Mouse (Mus musculus) hematopoietic multipotent progenitor cell, adult 10-12 weeks (in vitro differentiated cells): ENCODE measurements around the gene Stard3nl. TPM values are rescaled to one million over a fixed set of nuclear protein-coding genes. Genes with fewer than 3 reads are reported as not detected.

Source experiments
- polyA plus RNA-seq: library from polyadenylated mRNA; stranded (reverse); fragments of >175 nt; gene quantifications from 2 replicates; pipeline ENCODE4 v1.2.3, GENCODE M21; 2012; ENCODE audit warnings: low replicate concordance

Gene Stard3nl
- polyA plus RNA-seq, result 3.6 and 3.8 TPM in 2 replicates

GRCm38 (mm10) chr13:19395688-19396354, at the start of gene Stard3nl:
Gene Stard3nl (minus strand): TSS chr13:19395795.

Other genes starting within 250 kb of the Stard3nl start
- 2.1 and 2.9 TPM in 2 replicates for gene Epdr1, start 224.1 kb upstream of the Stard3nl start, polyA plus RNA-seq
- gene Sfrp4, start 227.3 kb upstream of the Stard3nl start, polyA plus RNA-seq, result 0.21 and 0.81 TPM in 2 replicates